Mouse (Mus musculus): ENCODE results near the gene Fbp1.

- no peak for TF ChIP-seq POLR2A (IDR thresholded peaks at IDR 0.05; ENCODE audit: low read depth, low read length)
- no peak for TF ChIP-seq CTCF (IDR thresholded peaks at IDR 0.05; ENCODE audit: borderline replicate concordance, insufficient read depth, low read length)
These were observed 4.6 kb downstream of the Fbp1 start for GRCm38 (mm10) chr13:62883436-62883835.

Data from embryonic fibroblast, embryonic 13.5 days (primary cell).